In genomic region chr14:57398065-57398757, GRCm38 (mm10) we compare ENCODE assay signal across 8 mouse cellular contexts. TPM values are rescaled to one million over a fixed set of nuclear protein-coding genes. Genes with fewer than 3 reads are reported as not detected.
A peak's percentile ranks its signal among the peaks of the same experiment; 100 is the strongest.
DNase-seq lines count a peak whose midpoint lies in the region; ATAC-seq and TF ChIP-seq lines count a peak whose summit lies in the region.

TSS of gene Cryl1 (minus strand) at chr14:57398529.

- H3K4me1 ChIP-seq in E14TG2a.4 (replicated peaks; ENCODE audit: low read depth, low read length), result peaks cover 15% of the 10 kb centered on the region
- H3K4me1 ChIP-seq in forebrain, embryonic 12.5 days, result peaks cover 7% of the 10 kb centered on the region
- no peaks in the 10 kb centered on the region for H3K4me1 ChIP-seq in heart, postnatal 0 days (ENCODE audit: control insufficient read depth, insufficient read depth)
- peaks cover 9% of the 10 kb centered on the region for H3K4me1 ChIP-seq in liver, embryonic 16.5 days (ENCODE audit: control insufficient read depth, low read depth, low read length)
- H3K4me1 ChIP-seq in neural tube, embryonic 13.5 days (replicated peaks), result peaks cover 7% of the 10 kb centered on the region
- peaks cover 4% of the 10 kb centered on the region for H3K4me1 ChIP-seq in testis, adult 2 months (ENCODE audit: control insufficient read depth, insufficient read depth, low read length)

- 2% methylated on average over 43 of the region's 43 CpGs for WGBS in forebrain, embryonic 12.5 days
- 3% methylated on average over 43 of the region's 43 CpGs for WGBS in heart, postnatal 0 days
- 2% methylated on average over 43 of the region's 43 CpGs for WGBS in liver, embryonic 16.5 days (ENCODE audit: insufficient replicate concordance)
- WGBS in neural tube, embryonic 13.5 days, result 3% methylated on average over 43 of the region's 43 CpGs

- H3K36me3 ChIP-seq in E14TG2a.4 (ENCODE audit: insufficient read depth, low read length), result no peaks in the 10 kb centered on the region
- no peaks in the 10 kb centered on the region for H3K36me3 ChIP-seq in forebrain, embryonic 12.5 days (replicated peaks)
- H3K36me3 ChIP-seq in heart, postnatal 0 days (replicated peaks; ENCODE audit: control insufficient read depth, insufficient read depth, low read length), result no peaks in the 10 kb centered on the region
- no peaks in the 10 kb centered on the region for H3K36me3 ChIP-seq in liver, embryonic 16.5 days (ENCODE audit: control insufficient read depth, insufficient read depth)
- H3K36me3 ChIP-seq in neural tube, embryonic 13.5 days, result no peaks in the 10 kb centered on the region
- H3K36me3 ChIP-seq in testis, adult 2 months (ENCODE audit: control insufficient read depth, insufficient read depth, low read length), result no peaks in the 10 kb centered on the region

- peak within 1 kb of the TSS; percentile 67 for H3K9ac ChIP-seq in forebrain, embryonic 12.5 days
- peak within 1 kb of the TSS; percentile 66 for H3K9ac ChIP-seq in heart, postnatal 0 days (replicated peaks; ENCODE audit: low read depth, low read length)
- H3K9ac ChIP-seq in liver, embryonic 16.5 days (ENCODE audit: low read depth, low read length), result peak within 1 kb of the TSS; percentile 76
- H3K9ac ChIP-seq in neural tube, embryonic 13.5 days, result peak within 1 kb of the TSS; percentile 83

- TF ChIP-seq POLR2A in testis, adult 2 months (IDR thresholded peaks at IDR 0.05; ENCODE audit: control insufficient read depth, low read depth, low read length), result peak; percentile 68

- H3K4me2 ChIP-seq in forebrain, embryonic 12.5 days, result peak within 1 kb of the TSS; percentile 85
- H3K4me2 ChIP-seq in heart, postnatal 0 days (ENCODE audit: low read depth, low read length), result peak within 1 kb of the TSS; percentile 90
- H3K4me2 ChIP-seq in liver, embryonic 16.5 days (ENCODE audit: low read depth, low read length), result peak within 1 kb of the TSS; percentile 94
- peak within 1 kb of the TSS; percentile 69 for H3K4me2 ChIP-seq in neural tube, embryonic 13.5 days

- no peaks in the 10 kb centered on the region for H3K9me3 ChIP-seq in E14TG2a.4 (ENCODE audit: low read length)
- no peaks in the 10 kb centered on the region for H3K9me3 ChIP-seq in forebrain, embryonic 12.5 days
- H3K9me3 ChIP-seq in heart, postnatal 0 days (replicated peaks; ENCODE audit: control insufficient read depth, low read length), result no peaks in the 10 kb centered on the region
- H3K9me3 ChIP-seq in liver, embryonic 16.5 days (replicated peaks; ENCODE audit: control insufficient read depth, low read length), result no peaks in the 10 kb centered on the region
- H3K9me3 ChIP-seq in neural tube, embryonic 13.5 days, result no peaks in the 10 kb centered on the region

- H3K4me3 ChIP-seq in E14TG2a.4 (replicated peaks; ENCODE audit: low read length), result peak within 1 kb of the TSS; percentile 83
- H3K4me3 ChIP-seq in forebrain, embryonic 12.5 days (replicated peaks), result peak within 1 kb of the TSS; percentile 59
- peak within 1 kb of the TSS; percentile 64 for H3K4me3 ChIP-seq in heart, postnatal 0 days (ENCODE audit: low read depth, low read length)
- H3K4me3 ChIP-seq in liver, embryonic 16.5 days (ENCODE audit: low read depth, low read length), result peak within 1 kb of the TSS; percentile 71
- H3K4me3 ChIP-seq in neural tube, embryonic 13.5 days, result peak within 1 kb of the TSS; percentile 61
- H3K4me3 ChIP-seq in testis, adult 2 months (ENCODE audit: control insufficient read depth, low read depth, low read length), result peak within 1 kb of the TSS; percentile 84

- no peak for TF ChIP-seq CTCF in E14TG2a.4 (conservative IDR thresholded peaks at IDR 0.05; ENCODE audit: low read length)
- no peak for TF ChIP-seq CTCF in heart, postnatal 0 days (IDR thresholded peaks at IDR 0.05; ENCODE audit: low read depth)
- no peak for TF ChIP-seq CTCF in testis, adult 2 months (IDR thresholded peaks at IDR 0.05; ENCODE audit: control insufficient read depth, insufficient read depth, insufficient replicate concordance, low read depth, low read length)

- DNase-seq in c-Kit-positive CD71-positive TER-119-positive erythroid progenitor cells, embryonic 14.5 days (ENCODE audit: low spot score), result peak; percentile 94
- peak; percentile 95 for DNase-seq in heart, postnatal 0 days (ENCODE audit: low spot score)
- peak; percentile 98 to 99 for DNase-seq in kidney, postnatal 4 days

- peaks cover 24% of the 10 kb centered on the region for H3K27me3 ChIP-seq in E14TG2a.4 (ENCODE audit: insufficient read depth, low read length)
- peaks cover 10% of the 10 kb centered on the region; the same call in 1 of the 2 replicates for H3K27me3 ChIP-seq in forebrain, embryonic 12.5 days
- H3K27me3 ChIP-seq in heart, postnatal 0 days (ENCODE audit: control insufficient read depth, insufficient read depth, low read length), result no peaks in the 10 kb centered on the region
- no peaks in the 10 kb centered on the region for H3K27me3 ChIP-seq in liver, embryonic 16.5 days (ENCODE audit: control insufficient read depth, insufficient read depth, low read depth, low read length)
- peaks cover 26% of the 10 kb centered on the region for H3K27me3 ChIP-seq in neural tube, embryonic 13.5 days
- no peaks in the 10 kb centered on the region for H3K27me3 ChIP-seq in testis, adult 2 months (ENCODE audit: control insufficient read depth, insufficient read depth, low read length)

- TF ChIP-seq EP300 in heart, postnatal 0 days (IDR thresholded peaks at IDR 0.05; ENCODE audit: low read depth), result no peak

- no peak within 1 kb of the TSS for H3K27ac ChIP-seq in forebrain, embryonic 12.5 days
- peak within 1 kb of the TSS; percentile 52; the same call in 1 of the 2 replicates for H3K27ac ChIP-seq in heart, postnatal 0 days (ENCODE audit: low read depth)
- peak within 1 kb of the TSS; percentile 42 for H3K27ac ChIP-seq in liver, embryonic 16.5 days (ENCODE audit: low read length)
- no peak within 1 kb of the TSS for H3K27ac ChIP-seq in neural tube, embryonic 13.5 days (replicated peaks)
- H3K27ac ChIP-seq in testis, adult 2 months (ENCODE audit: control insufficient read depth, insufficient read depth, low read depth, low read length), result peak within 1 kb of the TSS; percentile 37; the same call in 1 of the 2 replicates

- ATAC-seq in forebrain, embryonic 12.5 days (ENCODE audit: low FRiP score), result peak; percentile 100
- peak; percentile 100 for ATAC-seq in heart, postnatal 0 days (ENCODE audit: insufficient read depth, low read depth)
- ATAC-seq in liver, embryonic 16.5 days (ENCODE audit: low read depth), result peak; percentile 100
- ATAC-seq in neural tube, embryonic 13.5 days (ENCODE audit: low read depth), result peak; percentile 100

RNA-seq across cellular contexts. Expression of gene Cryl1, which starts in this region (rescaled TPM):
- polyA plus RNA-seq in forebrain, embryonic 12.5 days (2016; fragmentation: Nextera tagmentation; extraction: Ambion mirVana), result 6.5 and 8.8 TPM in 2 replicates
- total RNA-seq in heart, postnatal 0 days (2014; rRNA removed; ENCODE audit: low replicate concordance), result 1.6 and 16.8 TPM in 2 replicates
- 10.4 and 10.5 TPM in 2 replicates for polyA plus RNA-seq in heart, postnatal 0 days (2015; fragmentation: Nextera tagmentation; extraction: Ambion mirVana)
- 6.3 and 7.6 TPM in 2 replicates for polyA plus RNA-seq in liver, embryonic 16.5 days (2015; fragmentation: Nextera tagmentation; extraction: Ambion mirVana)
- polyA plus RNA-seq in neural tube, embryonic 13.5 days (2015; fragmentation: Nextera tagmentation; extraction: Ambion mirVana), result 8.4 and 10.8 TPM in 2 replicates
- 5.3 and 6.4 TPM in 2 replicates for polyA plus RNA-seq in testis, adult 2 months (2012; rRNA removed)

Comparison
In these comparisons a context has a peak if more than half of its experiments do, and no peak if none do; other contexts are left out.
1. H3K27ac ChIP-seq: peak in heart, postnatal 0 days (single experiment), liver, embryonic 16.5 days (single experiment) and testis, adult 2 months (single experiment); none in forebrain, embryonic 12.5 days (single experiment) and neural tube, embryonic 13.5 days (single experiment).
2. Peak in every context shown above with its lines, with median percentiles within 50 percentile points of each other: H3K4me3 ChIP-seq, DNase-seq, ATAC-seq, H3K4me2 ChIP-seq and H3K9ac ChIP-seq.